Mouse (Mus musculus): Measurements from ENCODE around the gene Slc17a9.

The Slc17a9 gene

DNA sequence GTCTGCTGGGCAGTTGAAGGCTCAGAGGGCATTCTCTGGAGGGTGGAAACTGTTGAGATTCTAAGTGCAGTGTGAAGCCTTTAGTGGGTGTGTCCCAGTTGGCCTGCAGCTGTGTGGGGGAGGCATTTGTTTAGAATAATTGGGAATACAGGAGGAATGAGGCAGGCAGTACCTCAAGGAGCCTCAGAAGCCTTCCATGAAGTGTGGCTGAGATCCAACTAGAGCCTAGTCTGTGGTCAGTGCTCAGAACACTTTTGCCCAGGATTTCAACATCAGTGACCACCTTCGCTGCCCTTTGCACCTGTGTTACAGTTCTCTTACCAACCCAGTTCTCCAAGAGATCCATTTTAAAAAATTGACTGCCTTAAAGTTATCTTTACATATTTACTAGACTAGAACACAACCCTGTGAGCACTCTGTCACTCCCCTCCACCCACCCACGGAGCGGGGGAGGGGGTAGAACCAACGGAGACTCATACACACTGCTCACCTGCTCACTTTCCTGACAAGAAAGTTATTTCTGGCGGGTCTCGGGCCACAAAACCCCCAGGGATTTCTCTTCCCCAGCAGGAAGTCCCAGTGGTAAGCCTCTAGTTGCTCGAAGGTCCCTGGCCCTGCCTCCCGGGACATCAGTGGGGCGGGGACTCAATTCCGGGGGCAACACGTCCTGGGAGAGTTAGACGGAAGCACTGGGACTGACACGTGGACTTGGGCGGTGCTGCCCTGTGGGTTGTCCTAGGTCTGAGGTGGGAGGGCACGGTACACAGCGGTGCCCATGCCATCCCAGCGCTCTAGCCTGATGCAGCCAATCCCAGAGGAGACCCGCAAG, at the start of gene Slc17a9:
Gene Slc17a9 (plus strand): TSS at position 679 of the 829 bp plus-strand sequence.
- in situ Hi-C loops (cut with MboI; ENCODE audit: low pct_unique_long_range_greater_than_20kb in 1 of 2, low sequenced_read_pairs in 2 of 2, unreplicated experiment in 1 of 2), result no loop called here

DNA sequence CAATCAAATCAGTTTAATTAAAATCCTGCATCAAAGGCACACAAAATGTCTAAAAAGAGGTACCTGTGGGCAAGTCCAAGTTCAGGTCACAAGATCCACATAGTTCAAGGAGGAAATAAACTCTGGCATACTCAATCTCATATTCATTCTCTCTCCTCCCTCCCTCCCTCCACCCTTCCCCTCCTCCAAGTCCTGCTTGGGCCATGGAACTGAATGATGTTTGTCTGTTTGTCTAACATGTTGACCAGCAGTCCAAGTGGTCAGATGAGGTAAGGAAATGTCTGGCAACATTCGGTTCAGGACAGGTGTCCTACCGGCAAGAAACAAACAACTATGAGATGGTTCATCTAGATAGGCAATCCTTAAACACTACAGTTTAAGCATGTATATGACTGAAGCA, 48.4 kb upstream of the Slc17a9 start:
- in situ Hi-C loops (cut with MboI; ENCODE audit: low pct_unique_long_range_greater_than_20kb in 1 of 2, low sequenced_read_pairs in 2 of 2, unreplicated experiment in 1 of 2), result no loop called here

DNA sequence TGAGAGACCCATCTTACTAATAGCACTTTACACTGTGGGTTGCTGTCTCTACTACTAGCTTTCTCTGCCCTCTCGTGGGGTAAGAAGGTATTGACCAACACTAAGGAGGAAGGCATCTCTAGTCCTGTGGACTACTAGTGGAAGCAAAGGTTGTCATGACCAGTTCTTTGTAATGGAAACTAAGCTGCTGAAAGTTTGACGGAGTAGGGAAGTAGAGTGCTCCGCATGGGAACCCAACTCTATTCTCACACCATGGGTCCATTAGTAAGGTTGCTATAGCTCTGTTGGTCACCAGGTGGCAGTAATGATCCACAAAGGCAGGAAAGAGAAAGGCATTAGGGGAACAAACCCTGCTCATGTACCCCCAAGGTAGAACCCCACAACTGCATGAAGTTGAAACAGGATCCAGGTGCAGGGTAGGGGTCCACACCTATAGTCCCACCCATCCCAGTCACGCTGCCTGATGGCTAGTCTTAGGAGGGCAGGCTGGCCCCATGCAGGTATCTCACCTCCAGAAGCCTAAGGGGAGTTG, 46.4 kb upstream of the Slc17a9 start:
- in situ Hi-C loops (cut with MboI; ENCODE audit: low pct_unique_long_range_greater_than_20kb in 1 of 2, low sequenced_read_pairs in 2 of 2, unreplicated experiment in 1 of 2), result no loop called here

DNA sequence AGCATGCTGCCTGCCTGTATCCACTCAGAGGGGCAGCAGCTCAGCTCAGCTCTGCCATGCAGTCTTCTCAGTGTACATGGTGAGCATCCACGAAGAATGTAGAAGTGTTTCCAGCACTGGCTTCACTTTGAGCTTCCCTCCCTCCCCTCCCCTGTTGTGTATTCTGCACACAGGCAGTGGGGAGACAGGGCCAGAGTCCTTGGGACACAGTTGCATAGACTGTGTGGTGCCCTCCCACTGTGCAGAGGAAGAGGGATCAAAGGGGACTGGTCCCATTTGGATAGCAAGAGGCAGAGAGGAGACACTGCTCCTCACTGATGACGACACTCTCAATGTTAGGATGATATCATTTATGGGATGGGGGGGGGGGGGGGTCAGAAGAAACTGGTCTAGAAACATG, 43.8 kb upstream of the Slc17a9 start:
- in situ Hi-C loops (cut with MboI; ENCODE audit: low pct_unique_long_range_greater_than_20kb in 1 of 2, low sequenced_read_pairs in 2 of 2, unreplicated experiment in 1 of 2), result no loop called here

DNA sequence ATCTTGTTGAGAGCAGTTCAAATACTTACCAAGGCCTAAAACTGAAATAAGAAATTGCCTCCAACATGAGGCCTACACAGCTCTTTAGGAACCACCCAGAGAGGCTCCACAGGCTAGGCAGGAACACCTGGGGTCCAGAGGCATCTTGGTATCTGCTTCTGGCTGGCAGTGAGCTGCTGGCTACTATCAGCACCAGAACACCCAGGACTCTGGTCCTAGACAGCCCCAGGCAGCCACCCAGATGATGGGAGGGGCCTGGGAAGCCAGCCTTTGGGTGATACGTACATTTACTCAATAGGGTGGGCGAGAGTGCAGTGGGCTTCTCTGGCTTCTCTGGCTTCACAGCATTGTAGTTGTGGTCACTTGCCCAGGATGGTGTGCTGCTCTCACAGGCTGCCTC, 41.5 kb upstream of the Slc17a9 start:
- in situ Hi-C loops (cut with MboI; ENCODE audit: low pct_unique_long_range_greater_than_20kb in 1 of 2, low sequenced_read_pairs in 2 of 2, unreplicated experiment in 1 of 2), result no loop called here

DNA sequence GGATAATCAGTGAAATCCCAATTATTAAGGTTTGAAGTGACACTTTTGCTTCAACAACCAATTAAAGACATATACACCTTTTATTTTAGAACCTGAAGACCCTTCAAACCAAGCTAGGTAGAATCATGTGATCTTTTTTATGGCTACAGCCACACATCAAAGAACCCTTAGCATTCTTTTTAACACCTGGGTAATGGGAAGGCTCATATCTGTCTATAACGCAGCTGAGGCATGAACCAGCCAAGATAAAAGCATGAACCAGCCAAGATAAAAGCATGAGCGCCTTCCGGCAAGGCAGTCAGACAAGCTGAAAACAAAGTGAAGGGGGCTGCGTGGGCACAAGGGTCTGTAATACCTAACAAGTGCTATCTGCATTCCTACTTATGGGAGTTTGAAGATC, 41.0 kb upstream of the Slc17a9 start:
- in situ Hi-C loops (cut with MboI; ENCODE audit: low pct_unique_long_range_greater_than_20kb in 1 of 2, low sequenced_read_pairs in 2 of 2, unreplicated experiment in 1 of 2), result no loop called here

DNA sequence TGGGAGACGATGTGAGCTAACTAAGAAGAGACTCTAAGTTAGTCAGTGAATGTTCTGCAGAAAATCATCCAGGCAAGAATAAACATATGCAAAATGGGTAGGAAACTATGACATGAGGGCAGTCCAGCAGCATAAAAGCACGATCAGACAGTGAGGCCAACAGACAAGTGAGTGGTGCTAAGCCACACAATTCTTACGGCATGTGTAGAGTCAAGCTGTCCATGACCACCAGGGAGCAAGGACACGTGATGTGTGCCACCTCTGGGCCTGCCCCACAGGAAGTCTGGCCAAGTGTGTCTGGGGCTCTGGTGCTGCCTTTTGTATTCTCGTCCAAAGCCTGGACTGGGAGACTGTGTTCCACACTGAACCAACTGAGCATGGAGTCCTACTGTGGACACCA, 35.2 kb upstream of the Slc17a9 start:
- in situ Hi-C loops (cut with MboI; ENCODE audit: low pct_unique_long_range_greater_than_20kb in 1 of 2, low sequenced_read_pairs in 2 of 2, unreplicated experiment in 1 of 2), result no loop called here

DNA sequence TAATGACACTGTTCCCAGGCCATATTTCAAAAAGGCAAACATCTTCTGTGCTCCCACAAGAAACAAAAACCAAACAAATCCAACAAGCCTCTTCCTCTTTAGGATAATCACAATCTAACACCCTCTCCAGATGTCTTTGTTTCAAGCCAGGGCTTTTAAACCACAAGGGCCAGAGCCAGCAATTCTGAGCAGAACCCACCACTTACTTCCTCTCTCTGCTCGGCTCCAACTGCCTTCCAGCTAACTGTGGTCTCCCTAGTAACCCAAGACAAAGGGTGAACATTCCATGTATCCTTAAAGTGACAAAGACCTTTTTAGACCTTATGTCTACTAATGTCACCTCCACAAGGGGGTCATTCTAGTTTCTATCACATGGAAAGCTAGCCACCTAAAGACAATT, 32.4 kb upstream of the Slc17a9 start:
- in situ Hi-C loops (cut with MboI; ENCODE audit: low pct_unique_long_range_greater_than_20kb in 1 of 2, low sequenced_read_pairs in 2 of 2, unreplicated experiment in 1 of 2), result no loop called here

DNA sequence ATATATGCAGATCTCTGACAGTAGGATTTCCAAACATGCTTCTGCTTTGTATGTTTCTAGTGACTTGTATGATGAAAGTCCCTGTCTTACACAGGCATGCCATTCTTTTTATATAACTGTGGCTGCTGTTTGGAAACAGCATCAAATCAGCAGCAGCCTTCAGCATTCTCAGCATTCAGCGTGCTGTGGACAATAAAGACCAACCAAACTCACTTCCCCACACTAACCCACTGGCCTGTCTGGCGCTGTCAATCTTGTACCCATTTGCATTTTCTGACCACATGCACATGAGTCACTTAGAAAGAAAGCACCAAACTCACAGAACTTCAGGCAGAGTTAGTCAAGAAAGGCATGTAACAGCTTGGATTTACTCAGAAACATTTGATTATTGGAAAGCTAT, 29.9 kb upstream of the Slc17a9 start:
- in situ Hi-C loops (cut with MboI; ENCODE audit: low pct_unique_long_range_greater_than_20kb in 1 of 2, low sequenced_read_pairs in 2 of 2, unreplicated experiment in 1 of 2), result no loop called here

DNA sequence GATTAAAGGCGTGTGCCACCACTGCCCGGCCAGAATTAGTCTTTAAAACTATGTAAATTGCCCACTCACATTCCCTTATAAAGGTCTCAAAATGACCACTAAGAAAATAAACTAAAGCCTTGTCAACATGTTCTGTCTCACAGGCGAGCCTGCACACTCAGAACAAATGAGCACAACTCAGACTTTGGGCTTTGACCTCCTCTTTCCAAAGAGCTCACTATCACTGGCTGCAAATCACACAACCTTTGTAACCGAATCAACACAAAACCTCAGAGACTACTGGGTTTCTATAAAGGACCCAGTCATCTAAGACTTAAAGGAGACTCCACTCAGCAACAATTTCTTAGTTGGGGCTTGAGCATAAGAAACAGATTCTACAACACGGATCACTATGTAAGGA, 24.6 kb upstream of the Slc17a9 start:
- in situ Hi-C loops (cut with MboI; ENCODE audit: low pct_unique_long_range_greater_than_20kb in 1 of 2, low sequenced_read_pairs in 2 of 2, unreplicated experiment in 1 of 2), result loop anchor here in 1 of 2 experiments (5.0 kb wide), 1 partner anchor 42 kb away; no protein-coding TSS in a partner anchor

DNA sequence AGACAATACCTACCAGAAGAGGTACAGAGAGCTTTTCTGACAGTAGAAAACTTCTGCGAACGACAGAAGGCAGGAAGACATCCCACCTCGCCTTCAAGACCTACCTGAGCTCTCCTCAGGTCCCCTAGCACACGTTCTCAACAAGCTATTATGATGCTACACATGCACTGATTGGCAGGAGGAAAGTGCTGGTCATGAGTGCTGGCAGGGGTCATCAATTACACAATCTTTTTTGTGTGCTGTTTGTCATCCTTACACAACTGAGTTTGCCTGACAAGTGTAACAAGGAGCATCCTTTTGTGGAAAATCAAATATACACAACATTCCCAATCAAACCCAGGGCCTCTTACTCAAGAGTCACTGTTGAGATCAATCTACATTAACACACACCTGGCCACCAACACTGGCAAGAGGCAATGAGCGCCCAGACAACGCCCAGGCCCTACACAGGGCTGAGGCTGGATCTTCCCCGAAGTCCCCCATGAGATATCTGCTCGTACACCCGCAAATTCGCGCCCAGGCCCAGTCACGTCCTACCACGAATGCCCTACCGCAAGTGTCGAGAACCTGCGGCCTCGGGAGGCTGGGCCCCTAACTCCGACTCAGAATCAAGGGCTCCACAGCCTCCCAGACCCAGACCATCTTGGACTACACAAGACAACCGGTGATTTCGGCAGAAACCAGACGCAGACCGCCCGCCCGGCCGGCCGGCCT, 23.9 kb upstream of the Slc17a9 start:
- in situ Hi-C loops (cut with MboI; ENCODE audit: low pct_unique_long_range_greater_than_20kb in 1 of 2, low sequenced_read_pairs in 2 of 2, unreplicated experiment in 1 of 2), result loop anchor here in 1 of 2 experiments (5.0 kb wide), 1 partner anchor 41 kb away; no protein-coding TSS in a partner anchor

DNA sequence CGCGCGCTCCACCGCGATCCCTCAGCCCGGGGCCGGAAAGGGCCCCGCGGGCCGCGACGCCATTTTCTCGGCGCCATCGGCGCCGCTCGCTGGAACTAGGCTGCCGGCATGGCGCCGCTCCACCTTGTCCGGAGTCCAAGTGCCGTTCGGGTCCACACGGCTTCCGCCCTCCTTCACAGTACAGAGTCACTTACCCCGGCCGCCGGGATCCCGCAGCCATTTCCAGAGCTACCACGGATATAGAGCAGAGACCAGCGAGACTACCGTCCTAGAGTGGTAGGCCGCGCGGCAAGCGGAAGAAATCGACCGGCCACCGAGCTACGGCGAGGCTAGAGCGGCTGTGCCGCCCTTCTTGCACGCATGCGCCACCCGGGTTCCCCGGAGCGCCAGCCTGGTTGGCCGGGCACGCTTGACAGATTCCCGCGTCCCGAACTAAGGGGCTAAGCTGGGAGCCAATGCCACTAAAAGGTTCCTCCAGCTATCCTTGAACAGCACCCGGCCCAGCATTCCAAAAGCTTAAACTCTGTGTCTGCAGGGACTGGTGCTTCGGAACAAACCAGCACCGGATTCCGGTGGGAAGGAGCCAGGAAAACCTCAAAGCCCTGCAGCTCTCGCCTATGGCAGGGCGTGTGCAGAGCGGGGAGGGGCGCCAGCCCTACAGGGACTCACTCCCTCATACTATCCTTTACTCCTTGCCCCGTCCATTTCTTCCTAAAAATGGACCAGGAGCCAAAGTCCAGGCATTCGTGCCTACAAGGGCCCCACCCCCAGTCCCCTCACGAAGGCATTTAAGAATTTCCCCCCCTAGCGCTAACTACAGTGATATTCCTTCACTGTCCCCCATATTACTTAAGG, 23.1 kb upstream of the Slc17a9 start:
- in situ Hi-C loops (cut with MboI; ENCODE audit: low pct_unique_long_range_greater_than_20kb in 1 of 2, low sequenced_read_pairs in 2 of 2, unreplicated experiment in 1 of 2), result loop anchor here in 1 of 2 experiments (5.0 kb wide), 1 partner anchor 40 kb away; no protein-coding TSS in a partner anchor

DNA sequence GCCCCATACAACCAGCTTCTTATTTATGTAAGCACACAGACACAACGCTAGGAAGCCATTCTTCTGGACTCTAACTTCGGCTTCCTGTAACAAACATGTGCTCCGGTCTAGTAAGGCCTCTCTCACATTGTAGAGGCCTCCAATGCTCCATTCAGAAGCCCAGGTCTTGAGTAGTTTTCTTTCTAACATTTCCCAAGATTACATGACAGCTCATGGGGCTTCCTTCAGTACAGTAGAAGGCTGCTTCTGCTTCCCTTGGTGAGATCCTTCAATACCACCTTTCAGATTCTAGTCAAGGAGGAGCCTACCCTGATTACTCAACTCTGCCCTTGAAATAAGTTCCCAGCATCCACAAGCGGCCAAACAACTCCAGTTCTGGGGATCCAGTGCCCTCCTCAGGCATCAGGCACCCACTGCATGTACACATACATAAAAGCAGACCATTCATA, 22.3 kb upstream of the Slc17a9 start:
- in situ Hi-C loops (cut with MboI; ENCODE audit: low pct_unique_long_range_greater_than_20kb in 1 of 2, low sequenced_read_pairs in 2 of 2, unreplicated experiment in 1 of 2), result loop anchor here in 1 of 2 experiments (5.0 kb wide), 1 partner anchor 40 kb away; no protein-coding TSS in a partner anchor

DNA sequence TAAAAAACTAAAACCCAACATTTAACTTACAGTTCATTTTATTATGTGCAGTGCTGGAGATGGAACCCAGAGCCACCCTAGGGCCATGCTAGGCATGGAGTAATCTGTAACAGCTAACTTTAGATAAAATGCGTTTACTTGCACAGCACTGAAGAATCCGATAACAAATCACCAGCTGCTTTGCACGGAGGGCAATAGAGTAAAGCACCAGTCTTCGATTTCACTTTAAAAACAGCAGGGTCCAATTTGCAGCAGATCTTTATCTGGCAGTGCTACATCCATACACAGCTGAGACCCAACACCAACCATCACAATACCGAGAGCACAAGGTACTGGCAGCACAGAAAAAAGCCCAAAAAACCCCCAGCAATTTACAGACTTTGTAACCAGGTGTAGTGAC, 21.9 kb upstream of the Slc17a9 start:
- in situ Hi-C loops (cut with MboI; ENCODE audit: low pct_unique_long_range_greater_than_20kb in 1 of 2, low sequenced_read_pairs in 2 of 2, unreplicated experiment in 1 of 2), result loop anchor here in 1 of 2 experiments (5.0 kb wide), 1 partner anchor 39 kb away; no protein-coding TSS in a partner anchor

DNA sequence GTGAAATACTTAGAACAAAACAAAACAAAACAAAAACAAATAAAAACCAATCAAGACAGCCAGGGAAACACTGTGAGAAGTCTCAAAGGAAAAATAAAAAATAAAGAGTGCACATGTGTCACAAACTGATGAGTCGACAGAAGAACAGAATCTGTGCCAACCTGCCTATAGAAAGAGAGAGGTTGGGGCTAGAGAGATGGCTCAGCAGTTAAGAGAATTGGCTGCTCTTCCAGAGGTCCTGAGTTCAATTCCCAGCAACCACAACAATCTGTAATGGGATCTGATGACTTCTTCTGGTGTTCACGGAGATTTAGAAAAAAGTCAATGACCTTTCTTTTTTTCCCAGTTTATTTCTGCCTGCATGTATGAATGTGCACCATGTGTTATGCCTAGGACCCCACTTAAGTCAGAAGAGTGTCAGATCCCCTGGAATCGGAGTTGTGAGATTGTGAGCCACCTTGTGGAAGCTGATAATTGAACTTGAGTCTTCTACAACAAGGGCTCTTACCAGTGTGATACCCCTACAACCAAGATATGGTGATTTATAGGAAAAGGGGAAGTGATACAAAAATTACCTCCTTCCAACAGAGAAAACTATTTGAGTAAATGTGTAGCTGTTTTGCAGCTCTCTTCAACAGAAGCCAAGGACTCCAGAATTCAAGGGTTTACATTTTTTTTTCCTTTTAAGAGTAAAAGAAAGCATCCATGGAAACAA, 21.3 kb upstream of the Slc17a9 start:
- in situ Hi-C loops (cut with MboI; ENCODE audit: low pct_unique_long_range_greater_than_20kb in 1 of 2, low sequenced_read_pairs in 2 of 2, unreplicated experiment in 1 of 2), result loop anchor here in 1 of 2 experiments (5.0 kb wide), 1 partner anchor 38 kb away; no protein-coding TSS in a partner anchor

DNA sequence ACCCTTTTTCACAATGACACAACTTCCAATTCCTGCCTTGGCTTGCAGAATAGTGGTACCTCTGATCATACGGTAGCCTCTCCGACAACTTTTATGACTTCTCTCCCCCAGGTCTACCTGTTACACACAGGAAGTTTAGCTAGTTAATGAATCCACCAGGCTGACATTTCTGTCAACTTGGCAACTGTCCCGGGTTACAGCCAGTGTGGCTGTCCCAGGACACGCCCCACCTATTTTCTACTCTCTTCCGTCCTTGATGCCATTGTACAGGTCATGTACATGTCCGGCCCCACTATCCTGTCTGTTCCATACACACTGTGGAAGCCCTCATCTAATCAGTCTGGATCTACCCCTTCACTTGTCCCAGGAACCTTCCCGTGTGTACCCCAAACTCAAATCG, 20.5 kb upstream of the Slc17a9 start:
- in situ Hi-C loops (cut with MboI; ENCODE audit: low pct_unique_long_range_greater_than_20kb in 1 of 2, low sequenced_read_pairs in 2 of 2, unreplicated experiment in 1 of 2), result loop anchor here in 1 of 2 experiments (5.0 kb wide), 1 partner anchor 38 kb away; no protein-coding TSS in a partner anchor

DNA sequence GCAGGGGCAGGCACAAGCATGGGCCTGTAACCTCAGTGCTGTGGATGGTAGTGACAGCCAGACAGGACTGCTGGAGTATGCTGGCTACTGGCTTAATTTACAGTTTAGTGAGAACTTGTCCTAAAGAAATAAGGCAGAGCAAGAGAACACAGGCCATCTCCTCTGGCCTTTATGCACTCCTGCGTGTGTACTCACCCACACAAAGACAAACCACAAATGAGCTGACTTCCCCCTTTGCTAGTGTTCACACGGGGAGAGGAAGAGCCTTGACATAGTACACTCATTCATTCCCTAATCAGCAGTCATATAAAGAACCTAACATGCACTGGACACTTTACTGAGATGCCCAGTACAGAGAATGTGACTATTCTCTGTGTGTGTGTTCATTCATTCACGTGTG, 20.0 kb upstream of the Slc17a9 start:
- in situ Hi-C loops (cut with MboI; ENCODE audit: low pct_unique_long_range_greater_than_20kb in 1 of 2, low sequenced_read_pairs in 2 of 2, unreplicated experiment in 1 of 2), result no loop called here

DNA sequence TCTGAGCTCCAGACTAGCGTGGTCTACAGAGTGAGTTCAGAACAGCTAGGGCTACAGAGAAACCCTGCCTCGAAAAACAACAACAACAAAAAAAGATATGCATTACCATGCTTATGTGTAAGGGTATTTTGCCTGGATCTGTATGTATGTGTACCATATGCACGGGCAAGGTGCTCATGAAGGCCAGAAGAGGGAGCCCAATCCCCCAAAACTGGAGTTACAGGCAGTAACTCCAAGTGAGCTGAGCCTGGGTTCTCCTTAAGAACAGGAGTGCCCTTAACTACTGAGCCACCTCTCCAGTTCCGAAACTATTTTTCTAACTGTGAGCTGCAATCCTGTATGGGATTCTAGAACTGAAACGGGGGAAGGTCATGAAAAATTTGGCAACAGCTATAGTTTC, 19.1 kb upstream of the Slc17a9 start:
- in situ Hi-C loops (cut with MboI; ENCODE audit: low pct_unique_long_range_greater_than_20kb in 1 of 2, low sequenced_read_pairs in 2 of 2, unreplicated experiment in 1 of 2), result no loop called here

All from mouse embryonic stem cell (cell line).